Mouse (Mus musculus) adrenal gland, postnatal 10 days (tissue): ENCODE data around the gene Cenpm. TPM values are rescaled to one million over a fixed set of nuclear protein-coding genes. Genes with fewer than 3 reads are reported as not detected.
A peak's percentile ranks its signal among the peaks of the same experiment; 100 is the strongest.

Source experiments
- DNase-seq: peaks from one replicate; pipeline ENCODE4 v3.0.0; 2021; ENCODE audit warnings: mixed read lengths
- total RNA-seq, 2 experiments: library from RNA; stranded (reverse); gene quantifications; 2 replicates each; pipeline ENCODE4 v1.2.3; 2021

Gene Cenpm
- total RNA-seq, 2 experiments from 2014 or later: 11.7 to 12.0 TPM

DNA sequence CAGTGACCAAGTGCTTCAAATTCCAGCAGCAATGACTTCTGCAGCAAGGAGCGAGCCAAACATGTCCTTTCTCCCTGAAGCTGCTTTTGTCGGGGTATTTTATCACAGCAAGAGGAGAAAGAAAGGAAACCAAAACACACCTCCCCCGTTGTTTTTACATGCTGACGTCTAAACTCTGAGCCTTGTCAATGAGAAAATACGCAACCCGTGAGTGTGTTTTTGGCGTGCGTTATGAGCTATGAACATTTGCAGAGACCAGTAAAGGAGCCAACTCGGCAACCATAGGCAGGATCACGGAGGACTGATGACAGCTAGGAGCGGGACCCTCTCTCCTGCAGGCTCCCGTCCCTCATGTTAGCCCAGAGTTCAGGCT, 820 bp downstream of the Cenpm start:
- DNase-seq: no peak

DNA sequence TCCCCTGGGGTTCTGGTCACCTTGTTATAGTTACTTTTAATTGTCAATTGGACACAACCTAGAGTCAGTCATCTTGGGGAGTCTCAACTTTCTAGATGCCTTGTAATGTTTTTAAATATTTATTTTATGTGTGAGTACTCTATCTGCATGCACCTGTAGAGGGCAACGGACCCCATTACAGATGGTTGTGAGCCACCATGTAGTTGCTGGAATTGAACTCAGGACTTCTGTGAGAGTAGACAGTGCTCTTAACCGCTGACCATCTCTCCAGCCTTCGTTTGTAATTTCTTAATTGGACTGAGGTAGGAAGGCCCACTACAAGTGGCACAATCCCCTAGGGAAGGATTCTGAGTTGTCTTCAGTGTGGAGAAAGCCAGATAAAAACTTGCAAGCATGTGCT, 1.2 kb downstream of the Cenpm start:
- no peak for DNase-seq

GRCm38 (mm10) chr15:82236565-82236964, 8.0 kb downstream of the Cenpm start:
- peak; percentile 86 for DNase-seq

- no peak for DNase-seq
Observed at GRCm38 (mm10) chr15:82235661-82236060, 8.9 kb downstream of the Cenpm start.

DNA sequence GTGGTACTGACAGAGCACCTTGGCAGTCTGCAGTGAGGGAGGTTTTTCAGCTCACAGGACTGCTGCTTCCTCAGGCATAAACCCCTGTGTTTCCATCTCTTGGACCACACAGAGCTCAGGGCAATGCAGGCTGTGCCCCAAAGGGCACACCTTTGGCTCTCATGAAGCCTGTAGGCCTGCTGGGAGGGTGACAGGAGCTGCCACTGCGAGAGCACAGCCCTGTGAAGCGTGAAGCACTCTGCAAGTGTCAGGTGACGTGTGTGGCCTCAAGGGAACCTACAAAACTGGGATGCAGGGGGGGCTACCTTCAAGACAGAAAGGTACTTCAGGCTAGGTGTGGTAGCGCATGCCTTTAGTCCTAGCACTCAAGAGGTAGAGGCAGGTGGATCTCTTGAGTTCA, 11.9 kb downstream of the Cenpm start:
- no peak for DNase-seq

- peak; percentile 40 for DNase-seq
Observed at GRCm38 (mm10) chr15:82231591-82232378, 12.8 kb downstream of the Cenpm start.

GRCm38 (mm10) chr15:82231100-82231499, 13.4 kb downstream of the Cenpm start:
- DNase-seq: no peak

GRCm38 (mm10) chr15:82230098-82230611, 14.4 kb downstream of the Cenpm start:
- DNase-seq: no peak

GRCm38 (mm10) chr15:82229542-82230045, 15.0 kb downstream of the Cenpm start:
- DNase-seq: no peak

DNA sequence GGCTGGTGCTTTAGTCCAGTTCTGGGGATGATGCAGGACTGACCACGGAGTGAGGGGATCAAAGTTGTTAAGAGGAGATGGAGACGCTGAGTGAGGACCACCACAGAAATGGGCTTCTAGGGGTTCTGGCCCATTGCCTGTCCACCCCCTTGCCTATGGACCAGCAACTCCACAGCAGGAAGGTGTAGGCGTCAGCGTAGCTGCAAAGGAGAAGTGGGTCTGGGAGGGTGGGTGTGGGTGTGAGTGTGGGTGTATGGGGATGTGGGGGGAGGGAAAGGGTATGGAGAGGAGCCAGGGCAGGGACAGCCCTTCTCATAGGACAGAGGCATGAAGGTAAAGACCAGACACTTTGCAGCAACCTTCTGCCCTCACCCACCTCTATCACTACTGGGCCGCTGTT, 18.8 kb downstream of the Cenpm start:
- DNase-seq: no peak

GRCm38 (mm10) chr15:82224602-82225215, 19.8 kb downstream of the Cenpm start:
- no peak for DNase-seq

GRCm38 (mm10) chr15:82223657-82224601, 20.6 kb downstream of the Cenpm start, which contains the start of gene Tnfrsf13c:
Gene Tnfrsf13c, minus strand, starts transcription at chr15:82224369.
- peak; percentile 33 for DNase-seq

DNA sequence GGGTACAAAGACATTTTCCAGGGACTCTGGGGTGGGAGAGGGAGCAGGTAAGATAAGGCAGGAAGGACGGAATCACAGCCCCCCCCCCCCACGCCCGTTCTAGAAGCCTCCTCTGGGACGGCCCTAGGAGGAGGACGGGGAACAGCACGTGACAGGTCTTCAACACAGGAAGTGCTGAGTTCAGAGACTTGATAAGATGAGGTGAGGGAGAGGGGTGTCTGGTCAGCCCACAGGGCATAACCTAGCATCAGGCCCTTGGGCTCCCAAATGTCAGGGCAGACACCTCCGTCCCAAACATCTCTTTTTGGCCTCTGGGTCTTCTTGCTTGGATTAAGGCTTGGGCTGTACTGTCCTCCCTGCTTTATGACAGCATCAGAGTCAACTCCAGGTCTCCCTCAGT, 21.3 kb downstream of the Cenpm start:
- no peak for DNase-seq

DNA sequence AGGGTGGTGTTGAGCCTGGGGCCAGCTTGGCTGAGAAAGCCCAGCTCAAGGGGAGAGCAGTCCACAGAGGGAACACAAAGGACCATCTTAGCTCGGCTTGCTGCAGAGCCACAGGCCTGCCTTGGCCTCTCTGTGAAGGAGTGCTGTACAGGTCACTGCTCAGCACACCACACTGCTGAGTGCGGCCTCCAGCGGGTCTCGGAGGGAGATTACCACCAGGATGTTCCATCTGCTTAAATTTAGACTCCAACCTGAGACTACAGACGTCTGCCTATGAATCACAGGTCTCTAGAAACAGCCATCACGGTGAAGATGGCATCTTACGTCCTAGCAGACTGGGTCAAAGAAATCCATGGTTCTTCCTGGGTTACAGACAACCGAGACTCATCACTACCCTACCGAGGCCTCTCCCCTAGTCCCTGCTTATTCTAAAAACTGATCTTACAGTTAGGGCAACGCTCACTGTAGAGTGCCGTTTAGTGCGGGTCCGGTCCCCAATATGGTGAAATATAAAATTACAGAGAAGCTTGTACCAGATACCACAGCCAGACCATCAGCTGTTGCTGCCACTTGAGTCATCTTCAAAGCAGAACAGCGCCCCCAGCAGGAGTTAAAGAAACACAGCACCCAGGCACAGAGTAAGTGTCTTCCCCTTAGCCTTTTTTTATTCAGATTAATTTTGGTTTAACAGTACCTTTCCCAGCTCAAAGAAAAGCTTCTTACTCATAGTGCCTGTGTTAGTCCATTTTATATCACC, 23.3 kb downstream of the Cenpm start:
- no peak for DNase-seq

DNA sequence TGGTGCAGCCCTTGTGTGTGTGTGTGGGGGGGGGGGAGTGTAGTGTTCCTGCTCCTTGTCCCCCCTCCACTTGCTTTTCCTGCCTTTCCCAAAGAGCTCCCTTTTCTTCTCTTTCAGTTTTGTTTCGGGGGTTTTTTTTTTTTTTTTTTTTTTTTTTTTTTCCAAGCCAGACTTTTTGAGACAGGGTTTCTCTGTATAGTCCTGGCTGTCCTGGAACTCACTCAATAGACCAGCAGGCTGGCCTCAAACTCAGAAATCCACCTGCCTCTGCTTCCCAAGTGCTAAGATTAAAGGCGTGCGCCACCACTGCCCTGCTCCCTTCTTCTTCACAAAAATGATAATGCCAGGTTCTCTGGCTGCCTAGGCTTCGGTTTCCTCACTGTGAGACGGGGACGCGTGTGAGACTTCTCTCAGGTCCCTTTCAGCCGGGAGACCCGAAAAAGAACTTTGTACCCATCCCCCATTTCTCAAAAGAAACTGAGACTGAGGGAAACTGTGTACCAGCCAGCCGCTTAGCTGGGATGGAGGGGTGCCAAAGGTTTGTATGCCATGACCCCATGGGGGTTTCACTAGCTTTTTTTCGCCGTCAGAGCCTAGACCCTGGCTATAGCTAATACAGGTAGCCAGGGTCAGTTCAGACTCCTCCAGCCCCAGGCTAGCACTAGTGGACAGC, 24.4 kb downstream of the Cenpm start:
- DNase-seq: no peak

- no peak for DNase-seq
Observed at GRCm38 (mm10) chr15:82218778-82219666, 25.5 kb downstream of the Cenpm start.

DNA sequence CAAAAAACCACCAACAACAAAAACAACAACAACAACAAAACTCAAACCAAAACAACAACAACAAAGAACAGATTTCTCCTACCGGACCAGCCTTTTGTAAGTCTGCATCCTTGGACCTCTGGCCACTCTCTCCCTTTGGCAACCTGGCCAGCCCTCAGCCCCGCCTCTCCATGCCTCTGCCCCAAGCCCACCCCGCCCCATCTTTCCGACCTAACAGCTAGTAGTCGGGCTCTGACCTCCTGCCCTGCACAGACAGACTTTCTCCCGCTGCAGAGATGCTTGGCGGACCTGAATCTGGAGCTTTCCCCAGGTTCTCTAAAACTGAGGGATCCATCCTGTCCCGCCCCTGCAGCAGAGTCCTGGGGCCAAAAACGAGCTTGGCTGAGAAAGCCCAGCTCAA, 26.6 kb downstream of the Cenpm start:
- no peak for DNase-seq

DNA sequence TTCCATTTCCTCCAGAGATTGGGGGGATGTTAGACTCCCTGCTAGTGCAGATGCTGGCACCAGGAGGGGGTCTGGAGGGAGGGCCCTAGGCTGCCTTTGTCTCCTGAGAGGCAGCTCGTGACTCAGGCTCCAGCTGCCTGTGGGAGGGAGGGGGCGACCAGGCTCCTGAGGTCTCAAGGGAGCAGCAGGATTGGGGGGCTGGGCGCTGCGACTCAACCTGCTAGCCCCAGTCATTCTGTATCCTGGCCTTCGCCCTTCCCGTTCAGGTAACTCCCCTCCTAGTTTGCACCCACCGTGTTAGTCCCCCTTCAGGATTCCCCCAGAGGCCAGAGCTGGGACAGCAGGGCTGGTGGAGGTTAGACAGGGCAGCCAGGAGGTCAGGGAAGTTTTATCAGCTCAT, 27.5 kb downstream of the Cenpm start:
- no peak for DNase-seq

GRCm38 (mm10) chr15:82216142-82216827, 28.3 kb downstream of the Cenpm start:
- DNase-seq: no peak
